Mouse (Mus musculus) cerebellum, adult 2 months (tissue): ENCODE measurements at regions not wholly inside any gene's neighbourhood (a gene's known extent, or its start where the extent isn't known, plus 50 kb on each side); places are given as distances from the start of the nearest gene placed in this dataset.

Experiments
- DNase-seq, 2 experiments: peaks; one replicate each; pipeline ENCODE4 v3.0.0; 2021
- H3K27ac ChIP-seq: fragments of 200-500 bp; 2 replicates; pipeline ENCODE4 v1.5.1; 2012; ENCODE audit warnings: low read length, control low read depth, inconsistent platforms; ENCODE audit not compliant: insufficient read depth
- H3K27me3 ChIP-seq: fragments of 200-500 bp; 2 replicates; pipeline ENCODE4 v1.6.1; 2012; ENCODE audit warnings: inconsistent platforms, mild to moderate bottlenecking, low read length, moderate library complexity; ENCODE audit not compliant: control insufficient read depth, insufficient read depth
- H3K4me1 ChIP-seq: fragments of 200-500 bp; 2 replicates; pipeline ENCODE4 v1.6.1; 2011; ENCODE audit warnings: low read length; ENCODE audit not compliant: control insufficient read depth, insufficient read depth
- H3K4me3 ChIP-seq: fragments of 200-500 bp; replicated peaks from 2 replicates; pipeline ENCODE3; 2011; ENCODE audit warnings: mild to moderate bottlenecking, low read depth, low read length, control low read depth; ENCODE audit not compliant: insufficient read depth
- CTCF ChIP-seq: fragments of 200-500 bp; IDR thresholded peaks from 2 replicates; pipeline ENCODE4 v1.5.1; 2011; ENCODE audit warnings: low read depth, mild to moderate bottlenecking, control low read depth, low read length, moderate library complexity, borderline replicate concordance; ENCODE audit not compliant: insufficient read depth
- POLR2A ChIP-seq: fragments of 200-500 bp; IDR thresholded peaks from 2 replicates; pipeline ENCODE4 v1.6.1; 2011; ENCODE audit warnings: low read length, control low read depth, borderline replicate concordance; ENCODE audit not compliant: insufficient read depth
- WGBS: fragments of 180-500 bp; shearing (Covaris S2); methylation state at CpG from one replicate; pipeline ENCODE4 v1.1.7; 2018; 5-methylcytosine and 5-hydroxymethylcytosine counted together

DNA sequence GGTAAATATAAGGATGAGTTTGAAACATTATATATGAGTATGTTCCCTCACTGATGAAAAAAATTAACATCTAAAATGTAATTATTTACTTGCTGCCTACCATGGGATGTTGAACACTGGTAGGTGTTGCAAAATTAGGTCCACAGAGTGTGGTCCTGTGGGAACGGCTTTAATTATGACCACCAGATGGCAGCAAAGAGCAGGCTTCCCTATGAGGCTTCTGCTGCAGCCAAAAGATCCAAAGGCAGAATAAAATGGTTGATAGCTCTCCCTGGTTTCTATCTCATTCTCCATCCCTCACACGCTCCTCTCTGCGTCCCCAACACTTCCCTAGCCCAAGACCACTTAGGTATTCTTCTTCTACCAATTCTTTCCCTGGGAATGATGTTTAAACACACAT lies 54.6 kb upstream of the Cit start:
- 5% methylated on average over 3 of the region's 3 CpGs for WGBS
- peak; percentile 78 for TF ChIP-seq CTCF
- no peak for TF ChIP-seq POLR2A
- Histone ChIP-seq H3K27me3 (no peaks in the 10 kb centered on the region), H3K4me1 (no peaks in the 10 kb centered on the region), H3K4me3 (no peak overlapping the region), H3K27ac (no peak overlapping the region)
- DNase-seq, result peak; percentile 61 to 69
